Mouse (Mus musculus) urinary bladder, postnatal 0 days (tissue): Measurements from ENCODE around the gene Apol6. TPM values are rescaled to one million over a fixed set of nuclear protein-coding genes. Genes with fewer than 3 reads are reported as not detected.

Source experiments
- polyA plus RNA-seq: library from polyadenylated mRNA; unstranded; fragments of >200 nt; fragmentation: Nextera tagmentation; extraction: Ambion mirVana; gene quantifications from 2 replicates; pipeline ENCODE4 v1.2.1, GENCODE M21; 2015

Apol6 gene
- polyA plus RNA-seq, result 3.2 and 4.2 TPM in 2 replicates

GRCm38 (mm10) chr15:77044597-77045320, at the start of gene Apol6:
TSS of gene Apol6 (plus strand) at chr15:77044729.

GRCm38 (mm10) chr15:77050570-77050969, 6.0 kb downstream of the Apol6 start, which contains the start of gene Mb:
TSS of gene Mb (minus strand) at chr15:77050670.

Other genes with a start within 250 kb of the Apol6 start
- 11.6 and 12.1 TPM in 2 replicates for gene Zfp251, start 173.3 kb upstream of the Apol6 start, polyA plus RNA-seq
- 4.6 and 5.8 TPM in 2 replicates for gene Zfp7, start 165.5 kb upstream of the Apol6 start, polyA plus RNA-seq
- not detected in 2 replicates for gene Gm49527, start 165.4 kb upstream of the Apol6 start, polyA plus RNA-seq
- gene Zfp647, start 119.3 kb upstream of the Apol6 start, polyA plus RNA-seq, result 2.3 TPM in 2 replicates
- gene 1110038F14Rik, start 96.2 kb upstream of the Apol6 start, polyA plus RNA-seq, result 37.0 and 37.8 TPM in 2 replicates
- gene Mb, start 5.9 kb downstream of the Apol6 start, polyA plus RNA-seq, result 0.60 and 0.73 TPM in 2 replicates